Mouse (Mus musculus): ENCODE results near the gene 2010111I01Rik.
"Not testable (repeated sequence)": the region's sequence is repeated elsewhere in the genome, so short reads cannot be mapped to it uniquely, and the experiment has no call there.

2010111I01Rik gene

GRCm38 (mm10) chr13:63347639-63348038 is 382.9 kb downstream of the 2010111I01Rik start:
- DNase-seq (ENCODE audit: low spot score): no peak

- no peak for DNase-seq (ENCODE audit: low spot score)
Observed at GRCm38 (mm10) chr13:63350076-63350475, 385.4 kb downstream of the 2010111I01Rik start.

GRCm38 (mm10) chr13:63353312-63353711 is 388.6 kb downstream of the 2010111I01Rik start:
- DNase-seq (ENCODE audit: low spot score): not testable (repeated sequence)

GRCm38 (mm10) chr13:63356101-63356500 is 391.4 kb downstream of the 2010111I01Rik start:
- no peak for DNase-seq (ENCODE audit: low spot score)

GRCm38 (mm10) chr13:63356558-63356957 is 391.9 kb downstream of the 2010111I01Rik start:
- peak; percentile 71 for DNase-seq (ENCODE audit: low spot score)

- DNase-seq (ENCODE audit: low spot score): no peak
Observed at GRCm38 (mm10) chr13:63359393-63359792, 394.7 kb downstream of the 2010111I01Rik start.

GRCm38 (mm10) chr13:63360111-63360885 is 395.6 kb downstream of the 2010111I01Rik start:
- DNase-seq (ENCODE audit: low spot score): no peak

GRCm38 (mm10) chr13:63361755-63362154 is 397.1 kb downstream of the 2010111I01Rik start:
- DNase-seq (ENCODE audit: low spot score): no peak

GRCm38 (mm10) chr13:63373460-63374166 is 408.9 kb downstream of the 2010111I01Rik start:
- DNase-seq (ENCODE audit: low spot score): no peak

All from left cerebral cortex, adult 11 months (tissue).